Mouse (Mus musculus) hindbrain, embryonic 10.5 days (tissue): ENCODE measurements at regions not wholly inside any gene's neighbourhood (a gene's known extent, or its start where the extent isn't known, plus 50 kb on each side); places are given as distances from the start of the nearest gene placed in this dataset.
"Not testable (repeated sequence)": the region's sequence is repeated elsewhere in the genome, so short reads cannot be mapped to it uniquely, and the experiment has no call there.

Experiments used
- DNase-seq: peaks from one replicate; pipeline ENCODE4 v3.0.0-alpha.2; 2017; ENCODE audit warnings: low spot score
- H3K27ac ChIP-seq: fragments of 300-500 bp; sonication (generic); 2 replicates; pipeline ENCODE4 v1.5.1; 2016; ENCODE audit warnings: mild to moderate bottlenecking, moderate library complexity
- H3K27me3 ChIP-seq: fragments of 300-500 bp; sonication (generic); 2 replicates; pipeline ENCODE4 v1.6.1; 2016; ENCODE audit warnings: mild to moderate bottlenecking; ENCODE audit not compliant: poor library complexity, insufficient read depth, severe bottlenecking
- H3K36me3 ChIP-seq: fragments of 300-500 bp; sonication (generic); 2 replicates; pipeline ENCODE4 v1.6.1; 2016; ENCODE audit warnings: mild to moderate bottlenecking, moderate library complexity
- H3K4me1 ChIP-seq: fragments of 300-500 bp; sonication (generic); replicated peaks from 2 replicates; pipeline ENCODE4 v1.6.1; 2016; ENCODE audit warnings: mild to moderate bottlenecking
- H3K4me3 ChIP-seq: fragments of 300-500 bp; sonication (generic); 2 replicates; pipeline ENCODE4 v1.5.1; 2016; ENCODE audit warnings: mild to moderate bottlenecking, moderate library complexity
- H3K9me3 ChIP-seq: fragments of 300-500 bp; sonication (generic); 2 replicates; pipeline ENCODE4 v1.6.1; 2016; ENCODE audit warnings: mild to moderate bottlenecking, moderate library complexity
- WGBS: fragments of 180-500 bp; shearing (Covaris S2); methylation state at CpG from one replicate; pipeline ENCODE4 v1.1.7; 2016; 5-methylcytosine and 5-hydroxymethylcytosine counted together

DNA sequence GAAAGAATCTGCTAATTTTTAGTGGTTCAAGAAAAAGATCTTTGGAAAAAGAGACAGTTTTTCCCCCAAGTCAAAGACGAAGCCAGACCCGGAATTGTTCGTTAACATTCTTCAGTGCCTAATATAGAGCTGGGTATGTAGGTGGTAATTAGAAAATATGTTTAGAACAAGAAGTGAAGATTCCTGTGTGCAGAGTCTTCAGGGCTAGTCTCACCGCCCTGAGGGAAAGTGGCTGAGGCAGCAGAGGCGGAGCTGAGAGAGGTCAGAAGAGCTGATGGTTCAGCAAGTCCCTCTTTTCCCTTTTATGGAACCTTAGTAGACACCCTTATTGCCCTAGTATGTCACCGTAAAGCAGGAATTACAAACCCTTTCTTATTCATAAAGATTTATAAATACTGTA is 232.0 kb downstream of the Pten start:
- H3K9me3 ChIP-seq, result no peaks in the 10 kb centered on the region
- H3K27ac ChIP-seq, result no peak overlapping the region
- no peaks in the 10 kb centered on the region for H3K36me3 ChIP-seq
- peaks cover 5% of the 10 kb centered on the region; the same call in 1 of the 2 replicates for H3K4me1 ChIP-seq
- WGBS, result 79% methylated on average over 6 of the region's 6 CpGs
- DNase-seq, result no peak
- H3K4me3 ChIP-seq, result no peak overlapping the region
- no peaks in the 10 kb centered on the region for H3K27me3 ChIP-seq

DNA sequence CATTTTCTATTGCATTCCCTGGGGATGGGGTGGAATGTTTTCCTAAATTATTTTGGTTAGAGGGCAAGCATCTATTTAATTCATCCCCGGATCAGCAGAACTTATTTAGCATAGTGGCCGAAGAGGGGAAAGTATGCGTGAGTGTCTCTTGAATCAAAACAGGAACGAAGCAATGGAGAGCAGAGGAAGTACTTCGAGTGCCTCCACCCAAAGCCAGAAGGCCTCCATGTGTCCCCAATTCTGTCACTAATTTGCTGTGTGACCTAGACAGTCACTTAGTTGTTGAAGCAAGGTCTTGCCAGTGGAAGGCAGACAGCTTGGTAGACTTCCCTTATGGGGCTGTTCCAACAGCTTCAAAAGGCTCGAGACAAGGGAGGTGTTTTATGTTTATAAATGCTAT is 233.3 kb downstream of the Pten start:
- 86% methylated on average over 6 of the region's 6 CpGs for WGBS
- no peak overlapping the region for H3K27ac ChIP-seq

DNA sequence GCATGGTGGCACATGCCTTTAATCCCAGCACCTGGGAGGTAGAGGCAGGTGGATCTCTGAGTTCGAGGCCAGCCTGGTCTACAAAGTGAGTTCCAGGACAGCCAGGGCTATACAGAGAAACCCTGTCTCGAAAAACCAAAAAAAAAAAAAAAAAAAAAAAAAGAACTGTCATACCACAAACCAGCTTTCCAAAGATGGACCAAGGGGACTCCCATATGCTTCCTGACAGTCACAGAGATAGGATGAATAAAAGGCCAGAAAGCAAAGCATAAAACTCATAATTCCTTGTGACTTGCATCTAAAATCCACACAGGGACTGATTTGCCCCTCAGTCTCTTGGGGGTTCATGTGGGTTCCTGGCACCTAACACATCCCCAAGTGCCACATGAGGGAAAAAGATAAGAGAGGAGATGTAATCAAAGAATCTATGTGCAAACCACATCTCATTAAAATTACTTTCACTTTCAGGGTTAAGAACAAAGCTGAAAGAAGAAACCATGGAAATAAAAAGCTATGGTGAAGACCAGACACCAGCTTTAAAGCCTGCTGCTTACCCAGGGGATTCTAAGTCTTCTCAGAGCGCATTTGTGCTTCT is 241.4 kb downstream of the Pten start:
- no peaks in the 10 kb centered on the region for H3K4me1 ChIP-seq
- no peaks in the 10 kb centered on the region for H3K9me3 ChIP-seq
- WGBS, result 80% methylated on average over 3 of the region's 3 CpGs
- H3K36me3 ChIP-seq, result no peaks in the 10 kb centered on the region
- no peak overlapping the region for H3K4me3 ChIP-seq
- no peaks in the 10 kb centered on the region for H3K27me3 ChIP-seq
- DNase-seq, result no peak
- H3K27ac ChIP-seq, result no peak overlapping the region

More for the DNA sequence above, 233.3 kb downstream of the Pten start:
- Histone ChIP-seq H3K4me3 (no peak overlapping the region), H3K9me3 (no peaks in the 10 kb centered on the region), H3K27me3 (no peaks in the 10 kb centered on the region), H3K36me3 (no peaks in the 10 kb centered on the region), H3K4me1 (peaks cover 5% of the 10 kb centered on the region; the same call in 1 of the 2 replicates)
- no peak for DNase-seq

DNA sequence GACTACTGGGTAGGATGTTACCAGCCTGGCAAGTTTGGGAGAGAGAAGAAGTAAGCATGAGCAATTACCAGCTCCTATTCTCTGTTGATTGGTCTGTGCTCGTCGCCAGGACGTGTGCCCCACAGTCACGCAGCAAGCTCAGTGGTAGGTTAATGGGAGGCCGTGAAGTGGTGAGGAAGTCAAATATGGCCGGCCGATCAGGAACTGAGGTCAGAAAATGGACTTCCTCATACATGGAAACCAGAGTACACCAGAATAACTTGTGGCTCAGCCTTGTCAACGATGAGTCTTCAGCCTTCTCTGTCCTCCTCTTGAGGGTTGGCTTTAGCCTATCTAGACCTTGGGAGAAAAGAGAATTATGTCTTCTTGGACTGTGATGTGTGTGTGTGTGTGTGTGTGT is 250.3 kb downstream of the Pten start:
- H3K4me1 ChIP-seq, result no peaks in the 10 kb centered on the region
- WGBS, result 93% methylated on average over 8 of the region's 8 CpGs
- no peaks in the 10 kb centered on the region for H3K27me3 ChIP-seq
- no peaks in the 10 kb centered on the region for H3K9me3 ChIP-seq
- H3K36me3 ChIP-seq, result no peaks in the 10 kb centered on the region
- H3K27ac ChIP-seq, result no peak overlapping the region
- no peak for DNase-seq
- H3K4me3 ChIP-seq, result no peak overlapping the region

DNA sequence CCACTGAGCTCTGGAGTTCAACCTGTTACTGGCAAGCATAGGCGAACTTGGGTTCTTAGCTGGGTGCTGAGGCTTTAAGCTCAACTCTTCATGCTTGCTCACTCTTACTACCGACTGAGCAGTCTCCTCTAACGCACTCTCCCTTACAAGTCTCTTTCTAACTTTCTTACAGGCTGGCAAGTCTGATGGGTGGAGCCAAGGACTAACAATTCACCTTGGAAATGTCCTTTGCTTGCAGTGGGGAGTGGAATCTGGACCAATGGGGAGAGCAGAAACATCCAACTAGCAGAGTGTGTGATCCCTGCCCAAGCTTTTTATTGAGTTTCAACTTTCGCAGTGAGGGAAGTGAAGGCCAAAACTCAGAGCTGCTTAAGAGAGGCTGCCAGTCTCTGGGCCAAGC is 250.8 kb downstream of the Pten start:
- WGBS, result 90% methylated on average over 4 of the region's 4 CpGs
- H3K27me3 ChIP-seq, result no peaks in the 10 kb centered on the region
- no peaks in the 10 kb centered on the region for H3K4me1 ChIP-seq
- no peak overlapping the region for H3K27ac ChIP-seq
- H3K9me3 ChIP-seq, result no peaks in the 10 kb centered on the region
- H3K36me3 ChIP-seq, result no peaks in the 10 kb centered on the region
- H3K4me3 ChIP-seq, result no peak overlapping the region
- no peak for DNase-seq

DNA sequence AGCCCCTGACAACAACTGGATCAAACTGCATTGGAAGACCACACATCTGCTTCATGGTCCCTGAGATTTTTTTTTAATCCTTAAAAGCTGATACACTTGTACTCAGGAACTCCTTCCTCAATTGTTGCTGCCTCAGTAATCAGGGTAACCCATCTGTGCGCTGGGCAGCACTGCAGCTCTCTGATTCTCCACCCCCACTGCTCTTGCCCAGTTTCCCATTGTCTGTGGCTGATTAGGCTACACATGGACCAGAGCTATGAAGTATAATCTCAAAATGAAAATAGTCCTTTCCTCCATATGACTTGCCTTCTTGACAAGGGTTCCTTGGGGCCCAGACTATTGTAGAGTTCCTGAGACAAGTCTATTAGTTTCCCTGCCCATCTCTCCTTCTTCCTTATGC is 251.5 kb downstream of the Pten start:
- Histone ChIP-seq H3K36me3 (no peaks in the 10 kb centered on the region), H3K4me1 (no peaks in the 10 kb centered on the region), H3K4me3 (no peak overlapping the region), H3K9me3 (no peaks in the 10 kb centered on the region), H3K27me3 (no peaks in the 10 kb centered on the region), H3K27ac (no peak overlapping the region)
- DNase-seq, result no peak
- WGBS, result 93% methylated on average over 1 of the region's 1 CpGs

DNA sequence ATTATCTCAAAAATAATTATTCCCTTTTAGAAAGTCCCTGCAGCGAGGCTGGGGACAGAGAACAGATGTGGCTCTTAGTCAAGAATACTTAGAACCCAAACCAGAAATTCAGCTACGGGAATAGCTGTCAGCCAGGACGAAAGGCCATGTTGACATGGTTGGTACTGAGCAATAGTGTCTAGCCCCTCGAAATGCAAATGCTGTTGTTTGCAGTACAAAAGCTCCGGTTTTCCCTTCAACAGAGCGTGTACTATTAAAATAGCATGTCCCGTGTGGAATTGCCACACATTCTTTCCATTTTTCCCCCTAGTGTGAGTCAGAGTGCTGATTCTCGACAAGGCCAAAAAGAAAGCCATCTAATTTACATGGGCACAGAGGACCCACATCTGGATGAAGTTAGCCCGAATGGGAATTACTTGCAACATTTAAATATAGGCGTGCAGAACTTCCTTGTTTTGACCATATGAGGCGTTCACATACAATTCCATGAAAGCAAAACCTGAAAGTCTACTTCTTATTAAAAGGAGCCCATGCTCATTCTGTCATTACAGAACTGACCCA is 253.7 kb downstream of the Pten start:
- no peak overlapping the region for H3K4me3 ChIP-seq
- DNase-seq, result no peak
- no peaks in the 10 kb centered on the region for H3K36me3 ChIP-seq
- no peak overlapping the region for H3K27ac ChIP-seq
- no peaks in the 10 kb centered on the region for H3K27me3 ChIP-seq
- no peaks in the 10 kb centered on the region for H3K9me3 ChIP-seq
- WGBS, result 80% methylated on average over 11 of the region's 11 CpGs
- no peaks in the 10 kb centered on the region for H3K4me1 ChIP-seq

DNA sequence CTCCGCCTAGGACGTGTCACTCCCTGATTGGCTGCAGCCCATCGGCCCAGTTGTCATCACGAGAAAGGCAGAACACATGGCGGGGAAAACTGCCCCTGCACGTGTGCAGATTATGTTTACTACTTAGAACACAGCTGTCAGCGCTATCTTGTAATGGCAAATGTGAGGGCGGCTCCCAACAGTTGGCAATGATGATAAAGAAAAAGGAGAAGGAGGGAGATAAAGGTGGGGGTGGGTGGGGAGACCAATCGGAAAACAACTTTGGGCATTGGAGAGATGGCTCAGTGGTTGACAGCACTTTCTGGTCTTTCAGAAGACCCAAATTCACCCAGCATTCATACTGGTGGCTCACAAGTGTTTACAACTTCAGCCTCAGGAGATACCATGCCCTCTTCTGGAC is 257.6 kb downstream of the Pten start:
- not testable (repeated sequence) for H3K4me1 ChIP-seq, H3K9me3 ChIP-seq, DNase-seq, H3K36me3 ChIP-seq, H3K4me3 ChIP-seq, H3K27me3 ChIP-seq, H3K27ac ChIP-seq
- 89% methylated on average over 9 of the region's 9 CpGs for WGBS

DNA sequence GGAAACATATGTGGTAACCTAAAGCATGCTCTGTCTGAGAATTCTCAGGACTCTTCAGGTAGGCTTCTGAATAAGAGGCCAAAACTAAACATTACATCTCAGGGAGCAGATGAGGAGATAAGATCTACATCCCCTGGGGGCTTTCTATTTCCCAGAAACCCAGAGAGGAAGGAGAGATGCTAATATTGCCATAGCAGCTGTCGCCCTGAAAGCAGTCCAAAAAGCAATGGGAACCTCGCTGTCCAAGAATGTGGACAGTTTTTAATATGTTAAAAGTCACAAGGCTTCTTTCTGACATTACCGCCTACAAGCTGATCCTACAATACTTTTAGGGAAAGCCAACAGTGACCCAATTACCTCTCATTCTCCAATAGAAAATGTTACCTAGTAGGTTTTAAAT is 263.9 kb downstream of the Pten start:
- no peaks in the 10 kb centered on the region for H3K27me3 ChIP-seq
- H3K9me3 ChIP-seq, result no peaks in the 10 kb centered on the region
- H3K36me3 ChIP-seq, result no peaks in the 10 kb centered on the region
- DNase-seq, result no peak
- 89% methylated on average over 3 of the region's 3 CpGs for WGBS
- H3K4me1 ChIP-seq, result no peaks in the 10 kb centered on the region
- no peak overlapping the region for H3K4me3 ChIP-seq
- no peak overlapping the region for H3K27ac ChIP-seq

DNA sequence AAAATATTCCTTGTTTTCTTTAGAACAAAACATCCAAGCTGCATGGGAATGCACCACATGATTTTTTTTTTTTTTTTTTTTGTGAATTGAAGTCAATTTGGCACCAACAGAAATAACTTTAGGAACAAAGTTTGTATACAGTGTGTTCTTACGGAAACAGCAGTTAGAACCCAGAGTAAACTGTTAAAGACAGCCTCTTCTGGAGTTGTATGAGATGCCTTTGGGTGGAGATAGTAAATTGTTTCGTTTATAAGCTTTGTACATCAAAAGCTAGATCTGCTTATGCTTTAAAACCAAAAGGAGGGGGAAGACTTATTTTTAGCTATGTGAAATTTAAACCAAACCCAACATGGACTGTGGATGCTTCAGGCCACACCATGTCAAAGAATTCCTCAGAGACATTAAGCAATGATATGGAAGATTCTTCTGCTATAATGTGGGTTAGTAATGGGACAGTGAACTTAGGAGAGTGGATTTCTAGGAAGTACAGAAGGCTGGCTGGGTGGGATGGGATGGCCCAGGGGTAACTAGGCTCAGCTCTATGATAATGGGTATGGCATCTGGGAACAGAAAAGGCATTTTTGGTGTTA is 265.6 kb downstream of the Pten start:
- H3K27me3 ChIP-seq, result no peaks in the 10 kb centered on the region
- no peaks in the 10 kb centered on the region for H3K9me3 ChIP-seq
- H3K4me1 ChIP-seq, result no peaks in the 10 kb centered on the region
- H3K4me3 ChIP-seq, result no peak overlapping the region
- H3K27ac ChIP-seq, result no peak overlapping the region
- DNase-seq, result no peak
- no peaks in the 10 kb centered on the region for H3K36me3 ChIP-seq
- WGBS, result 90% methylated on average over 2 of the region's 2 CpGs

DNA sequence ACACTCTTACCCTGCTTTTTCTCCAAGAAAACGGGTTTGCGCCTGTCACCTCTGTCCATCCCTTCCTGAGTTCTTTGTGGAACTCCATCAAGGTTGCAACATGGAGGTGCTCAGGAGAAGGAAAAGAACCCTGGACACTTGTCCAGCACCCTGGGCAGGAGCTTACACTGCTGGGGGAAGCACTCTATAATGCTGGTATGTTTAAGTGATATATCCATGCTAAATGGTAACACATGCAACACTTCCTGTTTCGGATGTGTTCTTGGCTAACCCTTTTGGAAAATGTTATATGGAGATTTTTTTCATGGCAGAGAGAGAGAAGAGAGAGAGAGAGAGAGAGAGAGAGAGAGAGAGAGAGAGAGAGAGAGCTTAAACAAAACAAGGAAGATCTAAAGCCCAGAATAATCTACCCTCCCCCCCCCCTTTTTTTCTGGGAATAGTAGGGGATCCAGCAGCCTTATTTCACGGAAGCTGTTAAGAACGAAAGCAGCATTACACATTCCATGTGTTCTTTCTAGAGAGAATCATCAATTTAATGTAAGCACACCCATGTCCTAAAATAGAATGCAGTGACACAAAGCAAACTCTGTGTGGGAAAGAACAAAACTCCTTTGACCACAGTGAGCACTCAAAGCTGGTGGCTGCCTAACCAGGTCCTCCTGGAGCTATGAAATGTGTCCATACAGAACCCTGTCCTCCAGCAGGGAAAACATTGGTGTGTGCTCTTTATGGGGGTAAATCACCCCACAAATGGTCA is 272.6 kb downstream of the Pten start:
- Histone ChIP-seq H3K9me3 (no peaks in the 10 kb centered on the region), H3K4me1 (no peaks in the 10 kb centered on the region), H3K27me3 (no peaks in the 10 kb centered on the region), H3K27ac (no peak overlapping the region), H3K4me3 (no peak overlapping the region), H3K36me3 (no peaks in the 10 kb centered on the region)
- no peak for DNase-seq
- WGBS, result 82% methylated on average over 5 of the region's 5 CpGs

DNA sequence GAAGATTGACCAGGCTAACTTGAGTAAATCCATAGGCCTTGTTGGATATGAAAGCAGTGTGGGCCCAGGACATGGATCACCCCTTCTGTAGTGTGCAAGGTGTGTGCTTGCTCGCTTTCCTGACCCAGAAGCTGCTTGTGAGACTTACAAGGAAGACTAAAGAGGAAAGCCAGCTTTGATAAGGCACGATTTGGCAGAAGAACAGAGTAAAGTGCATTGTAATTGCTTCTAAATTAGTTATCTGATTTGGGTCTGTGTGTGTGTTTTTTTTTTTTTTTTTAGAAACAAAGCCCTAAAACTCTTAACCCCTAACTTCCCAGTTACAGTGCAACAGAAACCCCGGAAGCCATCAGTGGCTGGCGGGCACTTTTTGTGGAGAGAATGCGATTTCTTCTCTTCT is 283.2 kb downstream of the Pten start:
- WGBS, result 87% methylated on average over 5 of the region's 5 CpGs
- no peaks in the 10 kb centered on the region for H3K9me3 ChIP-seq
- no peak for DNase-seq
- no peaks in the 10 kb centered on the region for H3K36me3 ChIP-seq
- H3K27ac ChIP-seq, result no peak overlapping the region
- H3K4me1 ChIP-seq, result 0 out of 2 replicates have a peak, but pooled peaks cover 3% of the 10 kb centered on the region
- peaks cover 3% of the 10 kb centered on the region; the same call in 1 of the 2 replicates for H3K27me3 ChIP-seq
- no peak overlapping the region for H3K4me3 ChIP-seq

DNA sequence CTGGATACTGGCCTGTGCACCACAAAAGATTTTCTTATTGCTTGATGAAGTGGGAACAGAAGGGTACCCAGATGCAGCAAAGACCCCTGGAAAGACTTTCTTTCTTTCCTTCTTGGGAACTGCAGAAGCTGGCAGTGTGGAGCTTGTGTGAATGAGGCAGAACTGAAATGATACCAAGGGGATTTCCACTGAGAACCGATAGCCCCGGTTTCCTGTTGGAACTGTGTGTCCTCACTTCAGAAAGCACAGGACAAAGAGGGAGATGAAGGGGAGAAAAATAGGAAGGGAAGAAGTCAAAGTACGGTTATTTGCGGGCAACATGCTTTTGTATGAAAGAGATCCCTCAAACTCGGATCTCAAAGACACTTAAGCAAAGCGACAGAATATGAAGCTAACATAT is 283.7 kb downstream of the Pten start:
- DNase-seq, result no peak
- H3K27ac ChIP-seq, result no peak overlapping the region
- H3K4me1 ChIP-seq, result 0 out of 2 replicates have a peak, but pooled peaks cover 3% of the 10 kb centered on the region
- no peak overlapping the region for H3K4me3 ChIP-seq
- H3K36me3 ChIP-seq, result no peaks in the 10 kb centered on the region
- 80% methylated on average over 6 of the region's 6 CpGs for WGBS
- no peaks in the 10 kb centered on the region for H3K9me3 ChIP-seq
- peaks cover 3% of the 10 kb centered on the region; the same call in 1 of the 2 replicates for H3K27me3 ChIP-seq
